18 mouse cellular contexts compared by ENCODE assay signal in the genomic region with DNA sequence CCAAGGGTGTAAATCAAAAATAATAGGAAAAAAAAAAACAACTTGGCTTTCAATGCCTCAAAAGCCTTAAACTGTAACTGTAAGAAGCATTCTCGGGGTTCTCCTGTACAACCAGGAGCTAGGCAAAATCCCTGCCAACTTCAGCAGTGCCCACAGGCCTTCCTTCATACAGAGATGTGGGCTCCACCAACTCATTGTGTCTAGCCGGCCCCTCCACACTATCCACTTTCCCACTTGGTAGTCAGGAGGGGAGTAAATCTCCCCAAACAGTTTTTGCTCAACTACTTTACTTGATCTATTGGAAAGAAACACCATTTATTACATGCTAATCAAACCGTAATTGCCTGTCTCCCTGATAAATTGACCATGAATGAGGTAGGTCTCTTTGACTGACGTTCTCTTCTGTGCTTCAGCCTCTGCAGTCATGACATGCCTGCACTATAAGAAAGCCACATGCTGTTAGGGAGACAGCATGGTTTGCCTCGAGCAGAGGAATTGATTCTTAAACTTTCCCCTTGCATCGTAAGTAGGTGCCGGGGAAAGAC.
"Had no signal": no experiment of that assay in that cellular context is flagged by ENCODE, and none has a peak within 500 bp of the region (broad histone marks: within the 10 kb centered on the region; RNA-seq: fewer than 3 reads in every experiment).

No protein-coding gene starts in this region.

- H3K4me3 ChIP-seq: midbrain, embryonic 10.5 days; midbrain, embryonic 12.5 days; myocyte; neural tube, embryonic 13.5 days; neural tube, embryonic 15.5 days; stomach, embryonic 15.5 days had no signal

- H3K9ac ChIP-seq: lung, embryonic 14.5 days; midbrain, embryonic 12.5 days; neural tube, embryonic 13.5 days; neural tube, embryonic 15.5 days; stomach, embryonic 15.5 days had no signal

- H3K4me2 ChIP-seq: lung, embryonic 14.5 days; midbrain, embryonic 12.5 days; neural tube, embryonic 13.5 days; neural tube, embryonic 15.5 days; stomach, embryonic 15.5 days had no signal

- H3K36me3 ChIP-seq: midbrain, embryonic 10.5 days; midbrain, embryonic 12.5 days; neural tube, embryonic 13.5 days; neural tube, embryonic 15.5 days; stomach, embryonic 15.5 days had no signal

- H3K27ac ChIP-seq: midbrain, embryonic 10.5 days; midbrain, embryonic 12.5 days; neural tube, embryonic 13.5 days; neural tube, embryonic 15.5 days; stomach, embryonic 15.5 days; stomach, postnatal 0 days had no signal

- H3K4me1 ChIP-seq: stomach, embryonic 15.5 days had no signal

- DNase-seq: lung, adult 18-20 months; lung, embryonic 14.5 days; lung, postnatal 10 days; lung, postnatal 4 days; midbrain, embryonic 14.5 days; retina, postnatal 1 day; right cerebral cortex, adult 18-20 months; thymus, adult 2 months; thymus, postnatal 25 days; thymus, postnatal 4 days had no signal

- H3K27me3 ChIP-seq: neural tube, embryonic 13.5 days; neural tube, embryonic 15.5 days; stomach, embryonic 15.5 days had no signal

- H3K9me3 ChIP-seq: midbrain, embryonic 10.5 days; midbrain, embryonic 12.5 days; neural tube, embryonic 13.5 days; neural tube, embryonic 15.5 days; stomach, embryonic 15.5 days had no signal

- ATAC-seq: midbrain, embryonic 16.5 days had no signal
